Mouse (Mus musculus): ENCODE measurements around the gene Pigx.

DNA sequence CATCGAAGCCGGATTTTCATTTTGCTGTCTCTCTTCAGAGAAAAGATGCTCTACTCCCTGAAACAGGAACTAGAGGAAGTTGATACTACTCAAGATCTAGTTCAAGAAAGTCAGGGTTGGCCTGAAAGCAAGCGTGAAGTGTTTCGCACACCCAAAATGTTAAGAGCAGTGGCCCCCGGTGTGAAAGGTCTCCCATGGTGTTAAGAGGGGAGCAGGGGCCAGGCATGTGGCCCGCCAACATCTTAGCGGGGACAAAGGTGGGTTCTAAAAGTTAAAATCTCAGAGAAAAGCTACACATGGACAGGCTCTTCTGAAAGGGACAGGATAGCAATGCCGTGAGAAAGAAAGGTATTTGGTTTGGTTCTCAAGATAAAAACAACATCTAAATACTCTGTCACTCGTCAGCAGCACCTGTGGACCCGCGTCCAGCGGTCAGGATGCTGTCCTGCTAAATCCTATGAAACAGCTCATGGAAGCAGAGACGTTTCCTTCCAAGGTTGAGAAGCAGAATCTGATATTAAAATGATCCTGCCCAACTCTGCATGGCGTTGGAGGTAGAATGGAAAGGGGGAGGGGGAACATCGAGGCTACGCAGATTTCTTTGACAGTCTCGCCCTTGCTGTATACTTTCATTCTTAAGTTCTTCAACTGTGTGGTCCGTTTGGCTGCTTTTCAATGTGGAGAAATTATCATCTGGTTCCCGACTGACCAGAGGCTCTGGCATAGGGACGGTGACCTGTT, 30.1 kb upstream of the Pigx start:
- TF ChIP-seq CTCF (IDR thresholded peaks at IDR 0.05; ENCODE audit: borderline replicate concordance, insufficient read depth, low read depth, low read length) (no peak), POLR2A (IDR thresholded peaks at IDR 0.05; ENCODE audit: borderline replicate concordance, insufficient read depth, low read length) (no peak)

All from cerebellum, adult 2 months (tissue).